In genomic region chr3:131578434-131579104, GRCm38 (mm10) we compare ENCODE assay signal across 16 mouse cellular contexts.
"Had no signal": no experiment of that assay in that cellular context is flagged by ENCODE, and none has a peak within 500 bp of the region (broad histone marks: within the 10 kb centered on the region; RNA-seq: fewer than 3 reads in every experiment).

No protein-coding gene starts in this region.

- H3K27me3 ChIP-seq: lung, embryonic 15.5 days; megakaryocyte, embryonic 14.5 days; midbrain, embryonic 13.5 days; midbrain, embryonic 15.5 days; neural tube, embryonic 12.5 days; stomach, embryonic 15.5 days had no signal

- DNase-seq: lung, postnatal 14 days; lung, postnatal 36 days; right cerebral cortex, postnatal 14 days; thymus, adult 2 months; thymus, postnatal 25 days; thymus, postnatal 4 days had no signal

- H3K9ac ChIP-seq: lung, embryonic 15.5 days; midbrain, embryonic 13.5 days; midbrain, embryonic 15.5 days; neural tube, embryonic 12.5 days; stomach, embryonic 15.5 days had no signal

- H3K27ac ChIP-seq: lung, embryonic 15.5 days; macrophage; midbrain, embryonic 13.5 days; midbrain, embryonic 15.5 days; neural tube, embryonic 12.5 days; stomach, embryonic 15.5 days; stomach, postnatal 0 days had no signal

- H3K9me3 ChIP-seq: lung, embryonic 15.5 days; megakaryocyte, embryonic 14.5 days; midbrain, embryonic 13.5 days; midbrain, embryonic 15.5 days; neural tube, embryonic 12.5 days; stomach, embryonic 15.5 days had no signal

- H3K4me2 ChIP-seq: lung, embryonic 15.5 days; midbrain, embryonic 11.5 days; midbrain, embryonic 13.5 days; midbrain, embryonic 15.5 days; neural tube, embryonic 12.5 days; stomach, embryonic 15.5 days had no signal

- ATAC-seq: lung, postnatal 0 days; midbrain, embryonic 13.5 days; midbrain, embryonic 15.5 days had no signal

- H3K4me1 ChIP-seq: lung, embryonic 15.5 days; midbrain, embryonic 13.5 days; midbrain, embryonic 15.5 days; neural tube, embryonic 12.5 days; stomach, embryonic 15.5 days had no signal

- H3K4me3 ChIP-seq: lung, embryonic 15.5 days; megakaryocyte, embryonic 14.5 days; midbrain, embryonic 13.5 days; midbrain, embryonic 15.5 days; neural tube, embryonic 12.5 days; stomach, embryonic 15.5 days had no signal
